Mouse (Mus musculus): ENCODE measurements around the gene Chd6. TPM values are rescaled to one million over a fixed set of nuclear protein-coding genes. Genes with fewer than 3 reads are reported as not detected.

Gene Chd6
- total and polyA plus RNA-seq, 3 experiments, result 10.8 to 19.7 (median 14.0) TPM

GRCm38 (mm10) chr2:161075553-161075952 is 33.3 kb downstream of the Chd6 start:
- Histone ChIP-seq H3K36me3 (replicated peaks in 1 of 2; ENCODE audit: control insufficient read depth in 1 of 2, insufficient read depth in 1 of 2, low read length in 1 of 2) (peaks cover 3 to 17% of the 10 kb centered on the region in 2 experiments), H3K79me2 (replicated peaks; ENCODE audit: control insufficient read depth, extremely low read depth, insufficient read depth, poor library complexity, severe bottlenecking) (peaks cover 11% of the 10 kb centered on the region), H3K27me3 (replicated peaks) (no peaks in the 10 kb centered on the region), H3K4me1 (ENCODE audit: control insufficient read depth in 1 of 2, insufficient read depth in 2 of 2) (peaks cover 0 to 3% of the 10 kb centered on the region in 2 experiments; a peak in 1 of 4 replicates), H3K9me3 (replicated peaks; ENCODE audit: low read length) (no peaks in the 10 kb centered on the region), H3K9ac (ENCODE audit: insufficient read depth, low read depth) (no peak overlapping the region), H3K4me3 (replicated peaks in 1 of 3; ENCODE audit: low read depth in 2 of 3, low read length in 2 of 3, poor library complexity in 1 of 3) (no peak overlapping the region), H3K27ac (ENCODE audit: insufficient read depth, low read depth) (no peak overlapping the region), H3K4me2 (ENCODE audit: insufficient read depth, low read depth, poor library complexity, severe bottlenecking) (no peak overlapping the region)
- dilution Hi-C loops (cut with MboI; ENCODE audit: extremely low pct_ligation_motif_present, extremely low pct_unique_long_range_greater_than_20kb, low sequenced_read_pairs), result no loop called here
- in situ Hi-C loops (cut with MboI; ENCODE audit: low pct_ligation_motif_present, low pct_unique_long_range_greater_than_20kb, low sequenced_read_pairs), result no loop called here
- TF ChIP-seq SIN3A (IDR thresholded peaks at IDR 0.05; ENCODE audit: low read length), result no peak
- no peak for TF ChIP-seq JUND (conservative IDR thresholded peaks at IDR 0.05; ENCODE audit: low read depth, low read length)
- TF ChIP-seq ZMIZ1 (IDR thresholded peaks at IDR 0.05; ENCODE audit: low read depth, low read length), result no peak
- TF ChIP-seq UBTF (IDR thresholded peaks at IDR 0.05; ENCODE audit: low read depth, low read length), result no peak
- no peak for TF ChIP-seq BHLHE40 (IDR thresholded peaks at IDR 0.05; ENCODE audit: low read depth, low read length)
- TF ChIP-seq PAX5 (IDR thresholded peaks at IDR 0.05; ENCODE audit: low read length), result no peak
- TF ChIP-seq GABPA (IDR thresholded peaks at IDR 0.05; ENCODE audit: insufficient replicate concordance, low read depth, low read length), result no peak
- no peak for TF ChIP-seq ELF1 (IDR thresholded peaks at IDR 0.05; ENCODE audit: low read depth, low read length)
- no peak for TF ChIP-seq MXI1 (IDR thresholded peaks at IDR 0.05; ENCODE audit: low read depth, low read length)
- TF ChIP-seq MEF2A (IDR thresholded peaks at IDR 0.05; ENCODE audit: borderline replicate concordance, low read depth, low read length), result no peak
- no peak for TF ChIP-seq NELFE (IDR thresholded peaks at IDR 0.05; ENCODE audit: low read depth, low read length)
- TF ChIP-seq ZNF384 (IDR thresholded peaks at IDR 0.05; ENCODE audit: low read depth, low read length), result no peak
- no peak for DNase-seq (ENCODE audit: extremely low read depth)

- Histone ChIP-seq H3K9me3 (replicated peaks; ENCODE audit: low read length) (no peaks in the 10 kb centered on the region), H3K9ac (ENCODE audit: insufficient read depth, low read depth) (no peak overlapping the region), H3K27ac (ENCODE audit: insufficient read depth, low read depth) (no peak overlapping the region), H3K4me3 (replicated peaks in 1 of 3; ENCODE audit: low read depth in 2 of 3, low read length in 2 of 3, poor library complexity in 1 of 3) (no peak overlapping the region), H3K79me2 (replicated peaks; ENCODE audit: control insufficient read depth, extremely low read depth, insufficient read depth, poor library complexity, severe bottlenecking) (peaks cover 15% of the 10 kb centered on the region), H3K36me3 (replicated peaks in 1 of 2; ENCODE audit: control insufficient read depth in 1 of 2, insufficient read depth in 1 of 2, low read length in 1 of 2) (peaks cover 8 to 24% of the 10 kb centered on the region in 2 experiments), H3K27me3 (replicated peaks) (no peaks in the 10 kb centered on the region), H3K4me1 (ENCODE audit: control insufficient read depth in 1 of 2, insufficient read depth in 2 of 2) (peaks cover 0 to 9% of the 10 kb centered on the region in 2 experiments; a peak in 1 of 4 replicates), H3K4me2 (ENCODE audit: insufficient read depth, low read depth, poor library complexity, severe bottlenecking) (no peak overlapping the region)
- no peak for TF ChIP-seq PAX5 (IDR thresholded peaks at IDR 0.05; ENCODE audit: low read length)
- TF ChIP-seq CHD2 (IDR thresholded peaks at IDR 0.05; ENCODE audit: low read length), result no peak
- no peak for DNase-seq (ENCODE audit: extremely low read depth)
- in situ Hi-C loops (cut with MboI; ENCODE audit: low pct_ligation_motif_present, low pct_unique_long_range_greater_than_20kb, low sequenced_read_pairs) (no loop called here), dilution Hi-C loops (cut with MboI; ENCODE audit: extremely low pct_ligation_motif_present, extremely low pct_unique_long_range_greater_than_20kb, low sequenced_read_pairs) (no loop called here)
Measured at GRCm38 (mm10) chr2:161066097-161066759, 42.6 kb downstream of the Chd6 start.

DNA sequence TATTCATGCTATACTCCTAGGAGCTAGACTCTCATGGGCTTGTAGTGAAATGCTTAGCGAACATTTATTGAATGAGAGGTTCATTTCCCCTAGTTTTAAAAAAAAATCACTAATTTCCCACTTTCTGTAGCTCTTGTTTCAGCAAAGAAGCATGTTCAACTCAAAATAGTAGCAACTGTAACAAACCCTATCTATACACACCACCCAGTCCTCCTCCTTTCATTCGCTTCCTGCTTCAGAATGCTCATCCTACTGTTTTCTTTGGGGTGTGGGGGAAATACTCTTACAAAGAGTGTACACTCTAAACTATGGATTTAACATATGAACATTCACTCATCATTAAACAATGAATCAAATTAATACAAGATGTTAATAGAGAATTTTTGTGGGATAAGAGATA is 43.3 kb downstream of the Chd6 start:
- H3K36me3 ChIP-seq (replicated peaks in 1 of 2; ENCODE audit: control insufficient read depth in 1 of 2, insufficient read depth in 1 of 2, low read length in 1 of 2), result peaks cover 8 to 24% of the 10 kb centered on the region in 2 experiments
- no peak overlapping the region for H3K27ac ChIP-seq (ENCODE audit: insufficient read depth, low read depth)
- H3K9ac ChIP-seq (ENCODE audit: insufficient read depth, low read depth), result no peak overlapping the region
- no peak for DNase-seq (ENCODE audit: extremely low read depth)
- H3K4me3 ChIP-seq (replicated peaks in 1 of 3; ENCODE audit: low read depth in 2 of 3, low read length in 2 of 3, poor library complexity in 1 of 3), result no peak overlapping the region
- dilution Hi-C loops (cut with MboI; ENCODE audit: extremely low pct_ligation_motif_present, extremely low pct_unique_long_range_greater_than_20kb, low sequenced_read_pairs) (no loop called here), in situ Hi-C loops (cut with MboI; ENCODE audit: low pct_ligation_motif_present, low pct_unique_long_range_greater_than_20kb, low sequenced_read_pairs) (no loop called here)
- H3K4me1 ChIP-seq (ENCODE audit: control insufficient read depth in 1 of 2, insufficient read depth in 2 of 2), result peaks cover 0 to 9% of the 10 kb centered on the region in 2 experiments; a peak in 1 of 4 replicates
- H3K9me3 ChIP-seq (replicated peaks; ENCODE audit: low read length), result no peaks in the 10 kb centered on the region
- H3K4me2 ChIP-seq (ENCODE audit: insufficient read depth, low read depth, poor library complexity, severe bottlenecking), result no peak overlapping the region
- no peaks in the 10 kb centered on the region for H3K27me3 ChIP-seq (replicated peaks)
- peaks cover 14% of the 10 kb centered on the region for H3K79me2 ChIP-seq (replicated peaks; ENCODE audit: control insufficient read depth, extremely low read depth, insufficient read depth, poor library complexity, severe bottlenecking)
- TF ChIP-seq CHD1 (IDR thresholded peaks at IDR 0.05; ENCODE audit: low read depth, low read length), result no peak
- no peak for TF ChIP-seq UBTF (IDR thresholded peaks at IDR 0.05; ENCODE audit: low read depth, low read length)
- TF ChIP-seq MEF2A (IDR thresholded peaks at IDR 0.05; ENCODE audit: borderline replicate concordance, low read depth, low read length), result no peak
- no peak for TF ChIP-seq CHD2 (IDR thresholded peaks at IDR 0.05; ENCODE audit: low read length)
- no peak for TF ChIP-seq MXI1 (IDR thresholded peaks at IDR 0.05; ENCODE audit: low read depth, low read length)
- TF ChIP-seq E2F4 (IDR thresholded peaks at IDR 0.05; ENCODE audit: insufficient replicate concordance, low read depth, low read length), result no peak
- no peak for TF ChIP-seq CTCF (conservative IDR thresholded peaks at IDR 0.05 in 1 of 2, IDR thresholded peaks at IDR 0.05 in 1 of 2; ENCODE audit: low read depth in 2 of 2, low read length in 2 of 2)
- TF ChIP-seq ZC3H11A (IDR thresholded peaks at IDR 0.05; ENCODE audit: low read depth, low read length), result no peak
- no peak for TF ChIP-seq IRF4 (IDR thresholded peaks at IDR 0.05; ENCODE audit: low read depth, low read length)
- no peak for TF ChIP-seq KAT2A (IDR thresholded peaks at IDR 0.05; ENCODE audit: insufficient replicate concordance, low read length)
- TF ChIP-seq POLR2AphosphoS2 (IDR thresholded peaks at IDR 0.05; ENCODE audit: low read depth, low read length), result no peak
- TF ChIP-seq ZKSCAN1 (IDR thresholded peaks at IDR 0.05; ENCODE audit: borderline replicate concordance, low read depth, low read length), result no peak
- no peak for TF ChIP-seq SIN3A (IDR thresholded peaks at IDR 0.05; ENCODE audit: low read length)
- no peak for TF ChIP-seq MYC (IDR thresholded peaks at IDR 0.05; ENCODE audit: low read depth, low read length)
- TF ChIP-seq PAX5 (IDR thresholded peaks at IDR 0.05; ENCODE audit: low read length), result no peak
- TF ChIP-seq HCFC1 (IDR thresholded peaks at IDR 0.05; ENCODE audit: low read depth, low read length), result no peak
- no peak for TF ChIP-seq MAFK (IDR thresholded peaks at IDR 0.05; ENCODE audit: insufficient replicate concordance, low read length)
